Mouse (Mus musculus) C2C12 (cell line): ENCODE measurements around the gene Erp27.

Experiments
- CTCF ChIP-seq: IDR thresholded peaks from one replicate; pipeline ENCODE4 v1.5.1; 2011; ENCODE audit not compliant: control insufficient read depth, insufficient read depth, insufficient read length
- MYOD1 ChIP-seq: IDR thresholded peaks from one replicate; pipeline ENCODE4 v1.6.1; 2011; ENCODE audit warnings: low read depth; ENCODE audit not compliant: control insufficient read depth, insufficient read length
- MYOG ChIP-seq: IDR thresholded peaks from one replicate; pipeline ENCODE4 v1.6.1; 2011; ENCODE audit not compliant: control insufficient read depth, insufficient read length; ENCODE audit errors: extremely low read depth
- USF1 ChIP-seq: IDR thresholded peaks from one replicate; pipeline ENCODE4 v1.6.1; 2011; ENCODE audit warnings: low read depth, mild to moderate bottlenecking, control low read depth, moderate library complexity

- TF ChIP-seq CTCF (no peak), MYOD1 (no peak), USF1 (no peak), MYOG (no peak)
Observed at GRCm38 (mm10) chr6:136861020-136861419, 61.0 kb downstream of the Erp27 start.
